Mouse (Mus musculus): ENCODE data around the gene C1qtnf1.

Gene C1qtnf1

GRCm38 (mm10) chr11:118434093-118434492 lies 6.1 kb downstream of the C1qtnf1 start:
- no peak for DNase-seq (ENCODE audit: low read depth, low spot score)

DNA sequence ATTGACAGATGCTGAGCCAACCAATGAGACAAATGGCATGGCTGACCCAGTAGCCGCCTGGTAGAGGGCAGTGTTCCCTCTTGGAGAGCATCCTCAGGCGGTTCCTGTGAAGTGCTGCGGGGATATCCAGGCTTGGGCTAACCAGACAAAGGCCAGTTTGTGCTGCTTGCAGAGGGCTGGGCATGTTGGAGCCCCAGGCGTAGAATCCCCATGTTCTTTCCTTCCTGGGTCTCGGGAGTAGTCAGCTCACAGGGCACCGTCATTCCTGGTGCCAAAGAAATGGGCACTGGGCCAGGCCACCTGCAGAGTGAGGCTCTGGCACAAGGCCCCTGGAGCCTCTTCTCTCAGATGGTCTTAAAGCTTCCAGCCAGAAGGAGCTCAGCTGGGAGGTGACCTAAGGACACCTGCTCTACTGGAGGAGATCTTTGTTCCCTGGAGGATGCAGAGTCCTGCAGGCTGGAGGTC lies 8.5 kb downstream of the C1qtnf1 start:
- no peak for DNase-seq (ENCODE audit: low read depth, low spot score)

DNA sequence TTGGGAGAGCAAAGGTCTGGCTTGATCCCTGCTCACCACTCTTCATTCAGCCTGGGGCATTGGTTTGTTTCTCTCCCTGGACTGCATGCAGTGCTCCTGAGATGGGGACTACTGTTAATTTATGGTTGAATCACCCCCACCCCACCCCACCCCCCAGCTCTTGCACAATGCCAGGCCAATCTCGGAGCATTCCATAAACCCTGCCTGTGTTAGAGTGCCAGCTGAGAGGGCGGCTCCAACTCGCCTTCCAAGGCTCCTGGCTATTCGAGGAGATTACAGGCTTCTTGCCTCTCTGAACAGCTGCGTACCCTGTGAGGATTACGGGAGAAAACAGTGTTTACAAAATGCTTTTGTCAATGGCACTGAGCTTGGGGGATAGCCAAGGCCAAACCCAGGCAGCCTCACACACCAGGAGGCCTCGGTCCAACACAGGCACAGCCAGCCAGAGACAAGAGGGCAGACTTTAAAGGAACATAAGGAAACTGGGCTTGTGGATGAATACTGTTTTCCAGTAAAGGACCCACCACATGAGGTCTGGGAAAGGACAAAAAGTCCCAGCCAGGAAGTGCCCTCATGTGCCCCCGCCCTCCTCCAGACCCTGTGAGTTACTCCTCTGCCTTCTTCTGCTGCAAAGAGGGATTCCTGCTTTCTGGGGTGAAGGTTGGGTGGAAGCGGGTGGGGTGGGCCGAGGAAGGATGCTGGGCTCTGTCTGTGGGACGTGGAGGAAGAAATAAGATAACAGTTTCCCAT lies 10.8 kb downstream of the C1qtnf1 start:
- no peak for DNase-seq (ENCODE audit: low read depth, low spot score)

- DNase-seq (ENCODE audit: low read depth, low spot score), result no peak
These were observed 14.7 kb downstream of the C1qtnf1 start for GRCm38 (mm10) chr11:118442691-118443090.

- DNase-seq (ENCODE audit: low read depth, low spot score), result peak; percentile 66
These were observed 15.4 kb downstream of the C1qtnf1 start for GRCm38 (mm10) chr11:118443201-118443970.

GRCm38 (mm10) chr11:118445843-118446242 lies 17.8 kb downstream of the C1qtnf1 start:
- peak; percentile 87 for DNase-seq (ENCODE audit: low read depth, low spot score)

GRCm38 (mm10) chr11:118447346-118447745 lies 19.3 kb downstream of the C1qtnf1 start:
- DNase-seq (ENCODE audit: low read depth, low spot score), result no peak

GRCm38 (mm10) chr11:118448385-118448784 lies 20.4 kb downstream of the C1qtnf1 start:
- DNase-seq (ENCODE audit: low read depth, low spot score), result no peak

DNA sequence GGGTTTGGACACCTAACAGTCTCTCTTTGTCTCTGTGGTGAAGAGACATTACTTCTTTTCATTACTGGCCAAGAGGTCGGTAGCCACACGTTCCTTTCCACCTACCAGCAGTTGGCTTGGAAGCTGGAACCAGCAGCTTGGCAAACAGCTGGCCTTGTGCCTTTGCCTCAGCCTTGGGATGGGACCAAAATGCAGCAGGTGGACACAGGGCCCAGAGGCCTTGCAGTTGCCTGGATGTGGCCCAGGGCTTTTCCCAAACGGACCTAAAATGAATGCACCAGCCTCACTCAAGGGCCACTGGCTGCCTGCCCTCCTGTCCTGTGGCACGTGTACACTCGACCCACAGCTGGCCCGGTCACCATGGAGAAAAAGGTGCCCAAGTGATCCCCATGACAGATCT lies 23.2 kb downstream of the C1qtnf1 start:
- no peak for DNase-seq (ENCODE audit: low read depth, low spot score)

DNA sequence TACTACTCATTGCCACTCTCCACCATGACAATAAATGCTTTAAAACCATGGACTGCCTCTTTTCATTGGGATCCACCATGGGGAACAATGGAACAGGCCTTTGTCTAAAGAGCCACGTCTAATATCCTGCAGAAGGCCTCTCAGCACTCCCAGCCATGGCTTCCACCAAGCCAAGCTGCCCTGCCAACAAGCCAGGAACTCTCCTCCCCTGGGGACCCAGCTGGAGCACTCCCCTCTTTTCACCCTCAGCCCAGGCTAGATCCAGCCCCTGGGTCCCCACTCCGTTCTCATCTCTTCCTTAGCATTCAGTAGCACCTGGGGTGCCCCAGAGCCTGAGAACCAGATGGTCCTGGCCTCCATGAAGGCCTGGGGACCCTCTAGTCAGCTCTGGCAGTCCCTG lies 25.0 kb downstream of the C1qtnf1 start:
- no peak for DNase-seq (ENCODE audit: low read depth, low spot score)

- no peak for DNase-seq (ENCODE audit: low read depth, low spot score)
These were observed 26.1 kb downstream of the C1qtnf1 start for GRCm38 (mm10) chr11:118453886-118454671.

- DNase-seq (ENCODE audit: low read depth, low spot score), result no peak
These were observed 27.8 kb downstream of the C1qtnf1 start for GRCm38 (mm10) chr11:118455788-118456187.

DNA sequence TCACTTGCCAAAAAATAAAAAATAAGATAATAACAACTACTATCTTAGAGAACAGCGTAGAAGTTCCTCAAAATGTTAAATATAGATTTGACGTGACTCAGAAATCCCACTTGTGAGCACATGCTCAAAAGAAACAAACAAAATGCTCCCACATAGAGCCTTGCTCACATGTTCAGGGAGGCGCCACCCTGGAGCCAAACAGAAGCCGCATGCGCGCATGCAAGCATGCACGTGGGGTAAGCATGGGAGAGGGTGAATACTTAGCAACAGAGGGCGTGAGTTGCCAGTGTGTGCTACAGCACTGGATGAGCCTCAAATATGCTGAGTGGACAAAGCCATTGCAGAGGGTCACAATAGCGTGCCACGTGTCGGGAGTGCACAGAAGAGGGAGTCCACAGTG lies 28.9 kb downstream of the C1qtnf1 start:
- DNase-seq (ENCODE audit: low read depth, low spot score), result no peak

DNA sequence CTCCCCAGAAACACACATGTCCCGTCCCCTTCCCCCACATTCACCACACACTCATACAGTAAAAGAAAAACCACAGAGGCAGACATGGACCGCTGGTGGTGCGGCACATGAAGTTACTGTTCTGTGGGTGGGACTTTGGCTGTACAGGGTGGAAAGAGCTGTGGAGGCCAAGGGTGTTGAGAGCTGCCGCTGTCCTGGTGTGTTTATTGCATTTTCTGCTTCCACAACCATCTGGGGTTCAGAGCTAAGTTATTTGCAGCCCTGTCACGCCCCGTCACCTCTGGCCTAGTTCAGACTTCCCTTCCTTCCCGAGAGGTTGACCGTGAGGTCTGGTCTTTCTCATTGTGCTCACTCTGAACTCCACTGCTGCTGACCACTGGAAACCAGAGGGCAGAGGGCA lies 31.0 kb downstream of the C1qtnf1 start:
- peak; percentile 55 for DNase-seq (ENCODE audit: low read depth, low spot score)

DNA sequence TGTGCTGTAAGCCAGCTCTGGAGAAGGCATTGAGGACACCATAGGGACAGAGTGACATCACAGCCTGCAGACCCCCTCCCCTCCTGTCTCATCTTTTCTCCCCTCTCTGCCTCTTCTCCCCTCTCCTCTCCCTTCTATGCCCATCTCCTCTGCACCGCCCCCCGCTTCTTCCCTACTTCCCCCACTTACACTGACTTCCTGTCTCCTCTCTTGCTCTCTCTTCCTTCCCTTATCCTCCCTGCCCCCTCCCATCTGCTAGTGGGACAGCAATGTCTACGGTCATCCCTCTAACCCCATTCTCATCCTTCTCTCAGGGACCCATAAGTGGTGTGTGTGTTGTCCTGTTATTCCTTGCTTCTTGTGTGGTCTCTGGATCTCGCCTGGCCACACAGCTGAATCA lies 31.5 kb downstream of the C1qtnf1 start:
- no peak for DNase-seq (ENCODE audit: low read depth, low spot score)

GRCm38 (mm10) chr11:118460280-118460679 lies 32.3 kb downstream of the C1qtnf1 start:
- no peak for DNase-seq (ENCODE audit: low read depth, low spot score)

DNA sequence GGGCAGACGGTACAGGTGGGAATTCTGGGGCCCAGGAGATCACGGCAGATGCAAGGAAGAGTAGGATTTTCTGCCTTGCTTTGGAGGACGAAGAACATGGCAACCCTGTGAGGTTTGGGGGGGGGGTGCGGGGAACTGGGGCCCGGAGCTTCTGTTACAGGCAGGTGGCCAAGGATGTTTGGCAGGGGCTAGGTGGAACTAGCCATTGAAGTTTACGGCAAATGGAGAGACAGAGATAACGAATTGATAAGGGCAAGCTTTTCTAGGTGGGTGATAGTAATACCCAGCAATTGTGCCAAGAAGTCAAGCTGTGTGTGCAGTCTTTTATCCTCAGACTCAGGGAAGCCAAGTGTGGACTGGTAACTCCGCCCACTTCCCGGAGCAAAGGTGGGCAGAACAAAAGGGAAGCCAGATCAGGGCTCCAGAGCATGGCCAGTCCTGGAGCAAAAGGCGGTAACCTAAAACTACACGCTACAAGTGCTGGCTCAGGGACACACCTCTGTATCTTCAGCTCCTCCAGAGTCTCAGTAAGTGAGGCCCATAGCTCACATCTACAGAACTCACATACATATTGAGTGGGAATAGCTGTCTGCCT lies 39.5 kb downstream of the C1qtnf1 start:
- no peak for DNase-seq (ENCODE audit: low read depth, low spot score)

DNA sequence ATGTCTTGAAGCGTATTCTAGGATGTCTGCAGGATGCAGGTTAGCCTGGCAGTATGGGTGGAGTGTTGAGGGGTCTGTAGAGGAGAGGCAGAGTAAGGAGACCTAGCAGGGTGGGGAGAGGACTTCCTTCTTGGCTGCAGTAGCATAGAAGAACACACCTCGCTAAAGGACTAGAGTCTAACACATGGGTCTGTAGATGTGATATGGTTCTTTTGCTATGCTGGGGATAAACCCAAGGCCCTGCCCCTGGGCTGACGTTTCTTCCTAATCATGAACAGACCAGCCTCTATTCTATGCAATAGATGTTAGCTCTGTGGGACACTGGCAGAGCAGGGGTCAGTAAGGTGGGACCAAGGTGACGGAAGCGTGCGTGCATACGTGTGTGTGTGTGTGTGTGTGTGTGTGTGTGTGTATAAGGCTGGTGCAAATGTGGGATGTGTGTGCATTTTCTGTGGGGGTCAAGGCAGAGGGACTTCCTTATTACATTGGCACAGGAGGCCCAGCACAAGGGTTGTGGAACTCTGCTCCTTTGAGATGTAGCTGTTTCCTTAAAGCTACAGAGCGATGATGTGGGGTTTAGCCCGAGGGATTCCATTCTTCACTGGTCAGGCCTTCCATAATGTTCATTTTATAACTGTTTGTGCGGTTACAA lies 41.6 kb downstream of the C1qtnf1 start:
- DNase-seq (ENCODE audit: low read depth, low spot score), result no peak

DNA sequence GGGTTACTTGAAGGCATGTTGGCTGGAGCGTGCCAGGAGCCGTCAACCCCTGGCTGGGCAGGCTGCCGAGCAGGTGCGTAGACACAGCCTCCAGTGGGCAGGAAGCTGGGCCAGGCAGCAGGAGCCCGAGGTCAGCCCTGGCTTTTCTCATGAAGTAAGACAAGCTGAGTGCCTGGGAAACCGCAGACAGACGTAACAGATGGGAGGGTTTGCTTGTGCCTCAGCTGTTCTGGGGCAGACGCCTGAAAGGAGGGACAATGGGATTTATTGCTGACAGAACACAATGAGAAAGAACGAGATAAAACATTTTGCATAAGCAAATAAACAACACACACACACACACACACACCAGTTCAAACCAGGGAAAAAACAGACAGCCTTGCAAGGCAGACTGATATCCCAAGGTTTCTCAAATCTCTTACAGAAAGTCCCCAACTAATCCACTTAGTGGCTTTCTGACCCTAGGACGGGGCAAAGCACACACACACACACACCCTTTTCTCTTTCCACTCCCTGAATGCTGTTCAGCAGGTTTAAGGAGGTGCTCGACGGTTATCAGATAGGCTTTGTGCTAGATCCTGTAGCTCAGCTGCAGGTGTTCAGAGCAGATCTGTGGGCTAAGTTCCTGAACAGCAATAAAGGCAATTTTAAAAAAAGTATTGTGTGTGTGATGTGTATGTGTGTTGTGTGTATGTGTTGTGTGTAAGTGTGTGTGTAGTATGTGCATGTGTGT lies 42.4 kb downstream of the C1qtnf1 start:
- peak; percentile 67 for DNase-seq (ENCODE audit: low read depth, low spot score)

DNA sequence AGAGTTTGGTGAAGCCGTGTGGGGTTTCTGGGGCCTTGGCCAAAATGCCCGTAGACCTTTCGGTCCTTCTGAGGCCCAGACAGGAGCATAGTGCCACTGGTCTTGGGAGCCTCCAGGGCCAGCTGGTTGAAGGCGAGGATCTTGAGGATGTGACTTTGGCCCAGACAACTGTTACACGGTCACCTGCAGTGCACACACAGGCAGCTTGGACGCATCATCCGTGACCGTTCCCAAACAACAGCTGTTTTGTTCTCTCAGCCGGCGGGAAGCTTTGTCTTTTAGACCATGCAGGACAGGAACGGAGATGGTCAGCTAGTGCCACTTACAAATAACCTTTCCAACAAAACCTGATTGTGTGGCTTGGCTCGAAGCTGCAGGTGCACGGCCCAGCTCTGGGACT lies 43.7 kb downstream of the C1qtnf1 start:
- DNase-seq (ENCODE audit: low read depth, low spot score), result peak; percentile 30

DNA sequence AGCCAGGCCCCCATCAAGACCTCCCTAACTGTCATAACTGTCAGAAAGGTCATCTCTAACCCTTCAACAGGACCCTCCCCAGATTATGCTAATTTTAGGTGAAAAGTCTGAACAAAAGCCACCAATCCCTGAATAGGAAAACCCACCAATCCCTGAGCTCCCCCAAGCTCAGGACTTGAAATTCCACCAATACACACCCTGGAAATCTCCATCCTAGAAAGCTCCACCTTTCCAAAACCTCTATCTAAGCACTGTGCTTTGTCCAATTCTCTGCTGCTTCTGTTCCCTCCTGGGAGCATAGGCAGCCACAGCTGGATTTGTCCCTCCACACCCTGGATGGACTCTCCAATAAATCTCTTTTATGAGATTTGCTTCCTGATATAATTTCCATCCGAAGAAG lies 45.2 kb downstream of the C1qtnf1 start:
- no peak for DNase-seq (ENCODE audit: low read depth, low spot score)

Measured in mesoderm, embryonic 11.5 days (tissue).